Mouse (Mus musculus) megakaryocyte progenitor cell, adult 5-6 weeks (primary cell): Measurements from ENCODE around the gene Ankrd23. TPM values are rescaled to one million over a fixed set of nuclear protein-coding genes. Genes with fewer than 3 reads are reported as not detected.

Experiments used
- ATAC-seq: replicated peaks from 2 replicates; pipeline ENCODE4 v1.8.0; 2016; ENCODE audit warnings: mild to moderate bottlenecking, moderate TSS enrichment, inconsistent platforms; ENCODE audit not compliant: poor library complexity
- total RNA-seq, 2 experiments: library from RNA; stranded (forward) in 1 of 2; stranded (reverse) in 1 of 2; fragments of 157-497, 149-512 nt in 1 of 2; fragments of 200-1000 nt in 1 of 2; gene quantifications; 2 replicates each; pipeline versions ENCODE4 v1.2.3 to v1.2.4; 2015 to 2017

Gene Ankrd23
- total RNA-seq, 2 experiments from 2014 or later: 1.3 to 4.8 TPM

DNA sequence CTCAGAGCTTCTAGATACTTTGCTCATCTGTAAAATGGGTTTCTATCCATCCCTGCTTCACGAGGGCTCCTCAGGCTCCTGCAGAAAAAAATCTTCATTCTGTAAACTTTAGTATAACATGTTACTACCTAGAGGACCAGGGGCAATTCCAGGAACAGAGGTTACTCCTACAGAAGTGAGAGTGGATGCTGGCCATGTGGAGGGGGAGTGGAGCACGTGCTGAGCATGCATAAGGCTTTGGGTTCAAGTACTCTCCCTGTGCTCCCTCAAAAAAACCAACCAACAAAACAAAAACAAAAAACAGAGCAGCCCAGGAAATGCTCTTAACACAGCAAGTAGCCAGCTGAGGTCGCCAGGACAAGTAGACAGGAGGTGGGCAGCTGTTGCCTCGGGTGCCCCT, 26.9 kb upstream of the Ankrd23 start:
- ATAC-seq: no peak

DNA sequence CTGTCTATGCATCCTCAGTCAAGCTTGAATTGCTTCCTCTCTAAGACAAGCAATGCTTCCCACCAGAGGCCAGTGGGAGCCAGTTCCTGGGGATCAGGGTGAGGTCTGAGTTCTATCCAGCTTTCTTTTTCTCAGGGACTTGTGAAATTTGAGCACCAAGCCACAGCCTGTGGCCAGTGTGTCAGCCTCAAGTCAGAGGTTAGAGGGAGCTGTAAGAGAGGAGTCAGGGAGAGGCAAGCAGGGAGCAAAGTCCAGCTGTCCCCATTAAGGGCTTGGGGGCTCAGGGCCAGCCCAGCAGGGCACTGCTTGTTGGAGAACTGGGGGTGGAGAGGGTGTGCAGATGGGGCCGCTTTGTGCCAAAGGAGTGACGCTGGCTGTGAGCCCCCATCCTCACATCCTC, 26.5 kb upstream of the Ankrd23 start:
- no peak for ATAC-seq

DNA sequence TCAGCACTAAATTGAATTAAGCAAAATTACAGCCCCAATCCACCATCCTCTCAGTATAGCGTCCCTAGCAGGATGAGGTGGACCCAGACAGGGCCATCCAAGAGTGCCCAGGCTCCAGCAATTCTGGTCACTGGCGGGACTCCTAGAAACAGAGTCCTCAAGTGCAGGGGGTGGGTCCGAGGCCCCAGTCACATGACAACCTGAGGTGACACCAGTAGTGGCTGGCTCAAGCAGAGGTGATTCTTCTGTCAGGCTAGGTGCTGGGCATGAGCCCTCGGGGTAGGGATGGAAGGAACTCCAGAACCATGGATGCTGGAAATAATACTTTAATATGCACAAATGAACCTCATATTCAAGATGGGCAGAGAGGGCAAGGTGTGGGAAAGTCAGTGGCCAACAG, 25.7 kb upstream of the Ankrd23 start:
- ATAC-seq: no peak

- no peak for ATAC-seq
These were observed 24.2 kb upstream of the Ankrd23 start for GRCm38 (mm10) chr1:36560903-36561302.

GRCm38 (mm10) chr1:36559888-36560287, 23.2 kb upstream of the Ankrd23 start:
- ATAC-seq: no peak

DNA sequence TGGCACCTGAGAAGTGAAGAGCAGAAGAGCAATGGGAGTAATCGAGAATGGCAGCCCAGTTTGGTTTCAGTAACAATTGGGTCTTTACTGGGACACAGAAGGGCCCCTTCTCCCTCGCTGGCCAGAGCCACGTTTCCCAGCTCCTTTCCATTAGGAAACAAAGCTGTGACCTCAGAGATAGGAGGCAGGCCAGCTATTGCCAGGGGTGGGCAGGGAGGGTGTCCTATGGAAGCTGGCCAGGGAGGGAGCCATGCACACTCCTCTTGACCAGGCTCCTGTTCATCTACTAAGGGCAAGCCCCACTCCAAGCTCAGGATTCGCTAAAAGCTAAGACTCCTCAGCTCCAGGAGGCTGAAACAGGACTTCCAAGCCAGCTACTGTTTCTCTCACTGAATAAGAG, 22.6 kb upstream of the Ankrd23 start:
- ATAC-seq: no peak

DNA sequence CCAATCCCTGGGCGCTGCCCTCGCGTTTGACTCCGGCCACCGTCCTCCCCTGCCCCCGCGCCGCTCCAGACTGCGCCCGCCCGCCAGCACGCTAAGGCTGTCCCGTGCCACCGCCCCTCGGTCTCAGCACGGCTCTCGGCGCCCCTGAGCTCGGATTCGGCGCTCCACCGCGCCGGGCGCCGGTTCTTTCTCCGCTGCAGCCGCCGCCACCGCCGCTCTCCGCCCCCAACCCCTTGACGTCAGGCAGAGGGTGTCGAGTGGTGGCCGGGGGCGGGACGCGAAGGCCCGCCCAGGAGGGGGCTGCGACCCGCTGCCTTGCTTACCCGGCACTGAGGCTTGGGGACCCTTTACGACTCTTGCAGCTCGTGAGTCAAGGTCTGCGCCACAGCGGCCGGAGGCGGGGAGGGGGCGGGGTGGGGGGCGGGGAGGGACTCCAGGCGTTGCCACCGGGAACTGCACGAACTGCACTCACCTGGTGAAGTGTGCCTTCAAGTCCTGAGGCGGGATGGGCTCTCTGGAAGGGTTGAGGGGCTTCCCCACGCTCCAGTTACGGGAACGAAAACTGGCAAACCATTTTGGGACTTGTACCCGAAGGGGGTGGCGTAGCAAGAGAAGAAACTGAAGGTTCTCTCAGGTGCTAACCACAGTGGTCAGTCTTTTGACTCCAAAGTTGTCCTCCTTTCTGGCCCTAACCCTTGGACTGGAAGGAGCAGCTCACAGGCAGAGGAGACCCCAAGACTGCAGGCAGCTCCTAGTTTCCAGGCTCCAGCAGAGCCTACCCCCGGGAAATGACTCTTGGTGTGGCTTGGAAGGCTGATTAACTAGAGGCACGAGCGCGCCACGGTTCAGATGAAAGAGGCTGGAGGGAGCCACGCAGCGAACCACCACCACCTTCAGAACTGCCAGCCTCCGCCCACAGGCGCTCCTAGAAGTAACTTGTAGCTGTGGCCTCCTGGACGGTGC, 21.6 kb upstream of the Ankrd23 start, which contains the start of gene Sema4c:
Sema4c (minus strand) TSS at position 319 of the 963 bp plus-strand sequence.
- 0 out of 2 replicates have a peak, but pooled peaks have one; percentile 9 for ATAC-seq

DNA sequence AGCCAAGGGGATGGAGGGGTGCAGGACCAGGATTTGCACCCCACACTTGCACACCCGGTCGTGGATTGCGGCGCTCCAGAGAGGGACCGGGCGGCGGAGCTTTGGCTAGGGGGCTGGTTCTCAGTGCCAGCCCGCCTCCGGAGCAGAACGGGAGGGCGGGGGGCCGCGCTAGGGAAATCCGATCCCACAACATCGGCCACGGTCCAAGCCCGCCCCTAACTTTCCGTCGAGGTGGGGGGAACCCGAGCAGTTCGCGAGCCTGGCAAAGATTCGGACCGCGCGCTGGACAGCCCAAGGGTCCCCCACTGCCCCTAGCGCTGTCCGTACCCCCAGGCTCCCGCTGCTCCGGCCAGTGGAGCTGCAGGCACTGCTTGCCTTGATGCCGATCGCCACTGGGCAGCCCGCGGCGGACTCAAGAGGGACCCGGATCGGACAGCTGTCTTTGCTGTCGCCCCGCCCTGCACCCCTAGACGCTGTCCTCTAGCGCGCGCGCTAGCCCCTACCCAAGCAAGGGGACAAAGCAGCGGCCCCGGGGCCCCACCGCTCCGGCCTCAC, 20.9 kb upstream of the Ankrd23 start:
- ATAC-seq: peak; percentile 12

GRCm38 (mm10) chr1:36556553-36557456, 20.1 kb upstream of the Ankrd23 start:
- ATAC-seq: peak; percentile 61

- no peak for ATAC-seq
These were observed 19.2 kb upstream of the Ankrd23 start for GRCm38 (mm10) chr1:36555798-36556395.

DNA sequence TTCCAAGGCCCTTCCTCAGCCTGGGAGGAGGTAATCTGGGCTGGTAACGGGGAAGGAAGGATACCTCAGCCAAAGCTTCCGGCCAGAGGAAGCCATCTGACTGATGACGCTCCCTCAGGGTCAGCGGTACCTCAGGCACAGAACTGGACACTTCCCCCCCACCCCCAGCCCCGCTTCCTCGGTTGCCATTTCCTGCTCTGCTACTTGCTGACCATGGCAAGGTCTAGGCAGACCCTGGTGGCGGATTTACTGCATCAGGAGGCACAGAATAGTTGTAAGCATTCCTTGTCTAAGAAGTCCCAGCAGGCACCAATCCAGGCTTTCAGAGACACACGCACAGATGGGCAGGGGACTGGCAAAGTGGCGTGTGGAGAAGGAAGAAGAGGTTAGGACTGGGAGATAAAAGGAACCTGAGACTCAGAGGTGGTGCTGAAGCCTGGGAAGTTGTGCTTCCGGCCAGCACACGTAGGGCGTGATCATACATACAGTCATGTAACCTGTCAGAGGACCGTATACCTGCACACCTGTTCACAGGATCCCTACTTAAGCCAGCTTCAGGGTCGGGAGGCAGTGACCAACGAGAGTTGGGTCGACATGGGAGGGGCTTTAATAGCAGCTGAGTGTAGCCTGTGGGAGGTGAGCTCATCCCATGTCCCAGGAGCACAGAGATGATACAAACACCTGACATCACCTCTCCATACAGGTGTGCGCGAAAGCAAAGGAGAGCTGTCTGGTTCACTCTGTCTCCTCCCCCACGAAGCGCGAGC, 18.1 kb upstream of the Ankrd23 start:
- ATAC-seq: no peak

DNA sequence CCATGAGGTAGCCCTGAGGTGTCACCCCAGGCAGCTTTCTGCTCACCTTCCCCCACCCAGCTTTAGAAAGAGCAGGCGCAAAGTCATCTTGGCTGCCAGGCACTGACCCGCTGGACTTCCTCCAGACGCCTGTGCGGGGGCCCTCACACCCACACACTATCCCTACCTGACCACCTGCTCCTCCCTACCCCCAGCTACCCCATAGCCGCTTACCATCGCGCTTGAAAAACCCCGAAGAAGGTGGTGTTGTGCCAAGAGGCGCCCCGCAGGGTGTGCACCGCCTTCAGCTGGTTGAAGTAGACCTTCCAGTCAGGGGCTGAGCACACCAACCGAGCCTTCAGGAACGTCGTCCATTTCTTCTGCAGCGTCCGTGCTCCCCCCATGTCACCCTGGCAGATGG, 15.8 kb upstream of the Ankrd23 start:
- ATAC-seq: no peak

GRCm38 (mm10) chr1:36551904-36552303, 15.2 kb upstream of the Ankrd23 start:
- ATAC-seq: no peak

DNA sequence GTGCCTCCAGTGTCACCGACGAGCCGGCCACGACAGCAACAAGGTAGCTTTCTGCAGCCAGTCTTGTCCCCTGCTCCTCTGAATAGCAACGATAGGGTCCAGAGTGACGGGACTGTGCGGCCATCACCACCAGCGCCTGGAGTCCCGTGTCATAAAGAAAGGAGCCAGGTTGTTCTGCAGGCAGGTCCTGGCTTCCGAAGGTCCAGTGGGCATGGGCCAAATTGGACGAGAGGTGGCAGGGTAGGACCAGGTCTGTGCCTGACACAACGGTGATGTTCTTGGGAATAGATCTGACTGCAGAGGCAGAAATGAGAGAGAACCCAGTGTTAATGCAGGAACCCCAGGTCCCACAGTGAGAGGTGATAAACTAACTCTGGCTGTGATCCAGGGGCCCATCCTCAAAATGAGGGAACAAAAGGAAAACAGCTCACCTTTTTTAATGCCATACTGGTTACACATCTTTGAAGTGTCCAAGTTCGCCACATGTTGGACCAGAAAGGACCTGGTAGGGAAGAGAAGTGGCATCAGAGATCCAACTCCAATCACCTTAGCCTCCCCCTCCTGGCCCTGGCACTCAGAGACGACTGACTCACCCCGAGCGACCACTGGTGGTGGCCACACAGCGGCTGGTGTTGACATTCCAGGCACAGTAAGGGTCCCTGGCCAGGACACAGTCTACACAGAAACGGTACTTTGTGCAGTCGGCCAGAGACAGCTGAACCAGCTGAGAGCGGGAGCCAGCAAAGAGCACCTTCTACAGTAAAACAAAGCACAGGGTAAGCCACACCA, 13.6 kb upstream of the Ankrd23 start:
- ATAC-seq: no peak

DNA sequence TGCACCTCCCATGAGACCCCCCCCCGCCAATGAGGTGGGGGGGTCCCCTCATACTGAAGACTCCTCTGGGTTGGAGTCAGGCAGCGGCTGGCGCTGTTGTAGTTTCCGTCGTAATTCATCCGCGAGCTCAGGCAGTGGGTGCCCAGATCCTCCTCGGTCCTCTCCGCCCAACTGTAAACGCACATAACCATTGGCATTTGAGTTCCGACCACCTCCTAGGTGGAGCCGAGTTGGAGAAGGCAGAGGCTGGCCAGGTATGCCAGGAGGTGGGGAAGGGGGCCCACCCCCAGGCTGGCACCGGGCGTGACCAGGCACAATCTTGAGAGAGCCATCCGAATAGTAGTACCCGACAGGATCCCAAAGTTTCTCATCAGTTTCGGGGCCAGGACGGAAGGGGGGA, 12.8 kb upstream of the Ankrd23 start:
- ATAC-seq: no peak

DNA sequence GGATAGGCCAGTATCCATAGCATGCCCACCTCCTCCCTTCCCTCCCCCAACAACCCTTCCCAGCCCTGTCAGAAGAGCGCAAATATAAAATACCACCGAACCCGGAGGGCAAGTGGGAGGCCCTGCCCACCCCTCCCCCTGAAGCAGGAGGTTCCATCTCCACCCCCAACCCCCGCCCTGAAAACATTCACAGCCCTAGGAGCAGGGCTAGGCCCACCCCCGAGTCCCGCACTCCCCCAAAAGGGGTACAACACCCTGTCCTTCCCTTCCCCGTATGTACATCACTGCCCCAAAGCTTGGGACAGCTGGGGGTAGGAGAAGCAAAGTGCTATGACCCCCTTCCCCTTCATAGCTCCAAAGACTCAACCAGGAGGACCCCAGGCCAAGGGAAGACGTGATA, 12.1 kb upstream of the Ankrd23 start:
- ATAC-seq: no peak

DNA sequence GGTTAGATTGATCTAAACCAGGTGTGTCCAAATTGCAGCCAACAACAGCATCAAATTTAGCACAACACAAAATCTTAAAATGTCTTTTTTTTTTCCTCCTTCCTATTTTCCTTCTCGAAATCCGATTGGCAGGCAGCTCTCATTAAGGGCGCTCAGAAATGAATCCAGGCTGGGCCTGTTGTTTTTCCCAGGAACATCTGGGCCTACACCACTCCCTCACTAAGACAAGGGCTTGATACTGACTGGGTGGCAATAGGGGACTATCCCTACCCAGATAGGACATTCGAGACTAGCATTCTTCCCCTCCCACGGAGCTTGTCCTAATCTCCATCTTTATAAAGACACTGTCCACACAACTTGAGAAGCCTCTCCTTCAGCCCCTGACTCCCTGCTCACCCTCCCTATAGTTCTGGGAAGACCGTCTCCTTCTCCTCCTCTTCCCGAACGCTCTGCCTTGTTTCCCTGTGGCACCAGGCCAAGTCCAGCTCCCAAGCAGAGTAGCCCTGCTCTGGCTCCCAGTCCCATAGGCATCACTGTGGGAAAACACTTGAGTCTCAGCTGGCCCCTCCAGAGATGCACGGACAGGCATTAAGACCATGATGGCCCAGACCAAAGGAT, 11.4 kb upstream of the Ankrd23 start:
- ATAC-seq: no peak

GRCm38 (mm10) chr1:36546888-36547471, 10.3 kb upstream of the Ankrd23 start, which contains the start of gene Ankrd39:
Ankrd39 (minus strand) TSS chr1:36547445.
- ATAC-seq: peak; percentile 97
